Mouse (Mus musculus): Measurements from ENCODE around the gene St3gal3. TPM values are rescaled to one million over a fixed set of nuclear protein-coding genes. Genes with fewer than 3 reads are reported as not detected.

Gene St3gal3
- 113 and 117 TPM in 2 replicates for polyA plus RNA-seq (2012; rRNA removed)

GRCm38 (mm10) chr4:118134485-118135365 is at the start of gene St3gal3:
St3gal3 (minus strand) TSS chr4:118134914.

GRCm38 (mm10) chr4:118179467-118180300 is 45.0 kb upstream of the St3gal3 start, which contains the start of gene Kdm4a:
Kdm4a (minus strand) TSS chr4:118180043.

GRCm38 (mm10) chr4:117929391-117929881 is 205.3 kb downstream of the St3gal3 start, which contains the start of gene Artn:
Artn (minus strand) TSS chr4:117929763.

DNA sequence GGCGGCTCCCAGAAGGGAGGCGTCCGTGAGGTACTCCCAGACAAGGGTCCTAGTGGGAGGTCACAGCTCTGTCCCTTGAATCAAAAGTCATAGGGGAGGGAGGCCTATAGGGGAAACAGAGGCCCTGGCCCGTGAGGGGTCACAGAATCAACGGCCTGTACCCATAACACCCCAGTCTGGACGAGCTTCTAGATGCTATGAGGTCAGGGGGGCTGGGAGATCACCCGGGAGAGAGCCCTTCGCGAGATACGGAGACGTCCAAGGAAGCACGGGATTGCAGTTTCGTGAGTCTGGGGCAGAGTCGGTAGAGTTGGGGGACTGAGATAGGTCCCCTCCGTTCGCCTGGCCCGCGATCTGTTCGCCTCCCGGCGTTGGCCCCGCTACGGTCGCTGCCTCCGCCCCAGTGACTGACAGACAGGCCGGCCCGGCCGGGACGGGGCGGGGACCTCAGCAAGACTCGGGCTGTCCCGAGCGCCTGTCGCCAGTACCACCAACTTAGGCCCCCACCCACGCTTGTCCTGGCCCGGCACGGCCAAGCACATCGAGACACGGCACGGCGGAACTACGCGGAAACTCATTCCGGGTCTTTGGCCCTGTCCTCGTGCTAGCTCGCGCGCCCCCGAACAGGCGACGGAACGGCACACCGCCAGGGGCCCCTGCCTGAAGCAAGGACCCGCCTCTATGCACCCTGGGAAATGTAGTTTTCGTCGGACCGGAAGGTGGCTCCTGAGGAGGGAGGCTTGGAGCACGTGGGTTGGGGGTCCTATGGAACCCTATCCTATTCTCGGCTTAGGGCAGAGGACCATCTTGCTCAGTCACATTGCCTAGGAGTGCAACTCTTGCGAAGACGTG is 219.9 kb downstream of the St3gal3 start, which contains the start of gene Ipo13:
Ipo13 (minus strand) TSS at position 409 of the 852 bp plus-strand sequence.

DNA sequence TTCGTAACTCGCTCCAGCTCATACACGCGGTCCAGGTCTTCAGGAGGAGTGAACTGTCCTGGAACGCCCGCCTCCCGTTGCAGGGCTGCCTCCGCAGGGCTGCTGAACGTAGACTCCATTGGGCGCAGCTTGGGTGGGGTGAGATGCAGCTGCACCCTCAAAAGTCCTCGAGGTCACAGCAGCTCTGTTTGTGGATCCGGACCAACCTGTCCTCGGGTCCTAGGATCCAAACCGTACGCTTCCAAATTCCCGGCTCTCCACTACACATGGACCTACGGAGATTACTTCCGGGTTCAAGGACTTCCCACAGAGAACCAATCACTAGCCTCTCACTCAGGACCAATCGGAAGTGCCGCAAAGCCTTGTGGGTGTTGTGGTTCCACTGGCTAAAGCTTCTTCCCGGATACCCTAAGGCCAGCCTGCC is 243.0 kb downstream of the St3gal3 start, which contains the start of gene Dph2:
Dph2 (minus strand) TSS at position 295 of the 424 bp plus-strand sequence.

DNA sequence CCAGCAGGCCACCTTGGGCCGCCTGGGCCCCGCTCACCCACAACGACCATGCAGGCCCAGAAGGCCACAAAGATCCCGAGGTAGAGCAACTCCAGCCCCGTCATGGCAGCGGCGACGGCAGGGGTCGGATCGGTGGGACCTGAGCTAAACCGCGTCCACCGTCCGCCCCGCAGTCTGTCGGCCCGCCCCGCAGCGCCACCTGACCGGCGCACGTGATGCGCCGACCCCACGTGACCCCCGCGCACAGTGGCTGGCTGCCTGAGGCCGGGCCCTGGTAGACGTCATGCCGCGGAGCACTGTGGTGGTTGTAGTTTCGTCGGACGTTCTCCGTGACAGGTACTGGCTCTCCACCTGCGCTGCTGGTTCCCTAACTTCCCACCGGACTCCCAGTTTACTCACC is 247.6 kb downstream of the St3gal3 start, which contains the start of gene Atp6v0b:
Atp6v0b (minus strand) TSS at position 201 of the 400 bp plus-strand sequence.

GRCm38 (mm10) chr4:117882701-117883691 is 251.7 kb downstream of the St3gal3 start, which contains the start of gene B4galt2:
B4galt2 (minus strand) TSS chr4:117883487.

Other genes starting within 250 kb of the St3gal3 start
- 433 and 669 TPM in 2 replicates for gene Atp6v0b, start 247.6 kb downstream of the St3gal3 start, polyA plus RNA-seq (2012; rRNA removed)
- 12.2 and 13.1 TPM in 2 replicates for gene Dph2, start 242.9 kb downstream of the St3gal3 start, polyA plus RNA-seq (2012; rRNA removed)
- gene Ipo13, start 219.9 kb downstream of the St3gal3 start, polyA plus RNA-seq (2012; rRNA removed): 47.9 and 48.4 TPM in 2 replicates
- gene Artn, start 205.2 kb downstream of the St3gal3 start, polyA plus RNA-seq (2012; rRNA removed): 6.6 and 6.8 TPM in 2 replicates
- 24.1 and 26.8 TPM in 2 replicates for gene Kdm4a, start 45.1 kb upstream of the St3gal3 start, polyA plus RNA-seq (2012; rRNA removed)
- gene Ptprf, start 156.5 kb upstream of the St3gal3 start, polyA plus RNA-seq (2012; rRNA removed): 207 and 212 TPM in 2 replicates